Mouse (Mus musculus): Measurements from ENCODE around the gene Gpr143. TPM values are rescaled to one million over a fixed set of nuclear protein-coding genes. Genes with fewer than 3 reads are reported as not detected.
"Not testable (repeated sequence)": the region's sequence is repeated elsewhere in the genome, so short reads cannot be mapped to it uniquely, and the experiment has no call there.

The Gpr143 gene
- polyA plus RNA-seq, 1 experiment from 2014 or later = not detected

DNA sequence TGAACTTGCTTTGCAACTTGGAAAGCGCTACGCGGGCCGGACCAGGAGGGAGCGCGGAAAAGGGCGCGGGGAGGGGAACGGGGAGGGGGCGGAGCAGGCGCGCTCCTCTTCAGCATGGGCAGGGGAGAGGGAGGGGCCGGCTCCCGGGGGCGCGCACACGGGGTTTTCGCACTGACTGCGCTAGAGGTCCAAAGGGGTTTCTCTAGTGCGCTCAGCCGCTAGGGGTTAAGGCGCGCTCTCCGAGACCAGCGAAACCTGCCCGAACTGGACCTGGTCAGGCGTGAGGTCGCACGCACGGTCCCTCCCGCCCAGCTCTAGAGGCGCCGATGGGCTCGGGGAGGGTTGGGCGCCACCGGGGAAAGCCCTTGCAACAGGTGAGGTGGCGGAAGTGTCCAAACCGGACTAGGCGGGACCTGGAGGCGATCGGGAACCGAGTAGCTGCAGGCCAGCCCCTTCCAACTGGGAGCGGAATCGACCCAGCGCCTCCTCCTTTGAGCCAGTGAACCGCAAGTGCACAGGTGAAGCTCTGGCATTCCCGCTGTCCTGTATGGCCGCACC is 12.0 kb upstream of the Gpr143 start:
- Histone ChIP-seq H3K27me3 (peaks cover 45% of the 10 kb centered on the region), H3K4me3 (peak overlapping the region; percentile 55), H3K4me1 (replicated peaks) (no peaks in the 10 kb centered on the region), H3K9me3 (no peaks in the 10 kb centered on the region), H3K36me3 (no peaks in the 10 kb centered on the region), H3K9ac (peak overlapping the region; percentile 68), H3K4me2 (peak overlapping the region; percentile 72), H3K27ac (no peak overlapping the region)
- peak; percentile 84 for ATAC-seq (ENCODE audit: low FRiP score)
- 16% methylated on average over 36 of the region's 48 CpGs for WGBS

DNA sequence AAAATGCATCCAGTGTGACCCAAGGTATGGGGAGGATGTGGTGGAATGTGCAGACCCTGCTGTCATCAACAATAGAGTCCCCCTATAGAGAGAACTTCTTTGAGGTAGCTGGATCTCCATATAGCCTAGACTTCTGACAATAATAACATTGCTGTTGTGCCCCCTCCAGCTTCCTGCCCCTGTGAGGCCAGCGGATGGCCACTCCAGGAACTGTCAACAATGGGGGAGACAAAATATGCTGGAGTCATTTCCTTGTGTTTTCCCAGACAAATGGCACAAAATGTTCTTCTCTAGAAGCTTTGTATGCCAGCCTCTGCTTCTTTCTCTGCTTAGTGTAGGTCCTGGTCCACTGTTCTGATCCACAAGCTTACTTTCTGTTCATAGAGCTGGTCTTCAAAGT is 6.4 kb downstream of the Gpr143 start:
- WGBS = 75% methylated on average over 1 of the region's 1 CpGs
- Histone ChIP-seq H3K36me3 (no peaks in the 10 kb centered on the region), H3K9ac (no peak overlapping the region), H3K4me3 (no peak overlapping the region), H3K27me3 (peaks cover 10% of the 10 kb centered on the region), H3K4me2 (no peak overlapping the region), H3K9me3 (no peaks in the 10 kb centered on the region), H3K27ac (no peak overlapping the region), H3K4me1 (replicated peaks) (no peaks in the 10 kb centered on the region)
- no peak for ATAC-seq (ENCODE audit: low FRiP score)

DNA sequence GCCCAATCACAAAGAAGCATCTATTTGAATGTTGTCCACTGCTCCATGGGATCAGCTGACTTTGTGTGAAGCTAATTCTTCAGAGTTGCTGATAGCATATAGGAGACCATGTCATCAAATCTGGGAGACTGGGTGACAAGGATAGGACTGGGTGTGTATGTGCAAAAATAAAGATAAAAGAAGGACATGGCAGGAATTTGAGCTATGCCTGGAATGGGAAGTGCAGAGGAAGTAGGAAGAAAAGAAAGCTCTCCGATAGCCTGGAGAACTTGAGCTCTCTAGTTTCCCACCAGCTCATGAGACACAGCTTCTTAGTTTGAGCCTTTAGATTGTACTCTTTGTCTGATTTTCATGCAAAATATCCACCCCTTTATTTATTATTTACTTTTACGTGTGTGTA is 6.9 kb downstream of the Gpr143 start:
- Histone ChIP-seq H3K9me3 (no peaks in the 10 kb centered on the region), H3K4me3 (no peak overlapping the region), H3K9ac (no peak overlapping the region), H3K4me1 (replicated peaks) (no peaks in the 10 kb centered on the region), H3K27ac (no peak overlapping the region), H3K4me2 (no peak overlapping the region), H3K27me3 (peaks cover 10% of the 10 kb centered on the region), H3K36me3 (no peaks in the 10 kb centered on the region)
- ATAC-seq (ENCODE audit: low FRiP score) = no peak
- WGBS = 89% methylated on average over 2 of the region's 2 CpGs

DNA sequence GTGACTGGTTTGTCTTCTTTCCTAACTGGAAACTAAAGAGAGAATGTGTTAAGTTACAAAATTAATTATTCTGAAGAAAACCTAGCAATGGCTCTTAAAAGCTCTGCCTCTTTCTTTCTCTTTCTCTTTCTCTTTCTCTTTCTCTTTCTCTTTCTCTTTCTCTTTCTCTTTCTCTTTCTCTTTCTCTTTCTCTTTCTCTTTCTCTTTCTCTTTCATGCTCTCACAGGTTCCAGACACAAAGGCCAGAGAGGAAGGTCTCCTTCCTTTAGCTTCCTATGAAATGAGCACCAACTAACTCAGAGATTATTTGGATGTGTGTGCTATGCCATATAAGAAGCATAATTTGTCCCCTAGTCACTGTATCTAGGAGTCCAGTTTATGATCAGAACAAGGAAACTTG is 23.6 kb downstream of the Gpr143 start:
- Histone ChIP-seq H3K4me3 (no peak overlapping the region), H3K4me2 (no peak overlapping the region), H3K9ac (no peak overlapping the region), H3K4me1 (replicated peaks) (no peaks in the 10 kb centered on the region), H3K27me3 (peaks cover 5% of the 10 kb centered on the region; the same call in 1 of the 2 replicates), H3K9me3 (no peaks in the 10 kb centered on the region), H3K36me3 (no peaks in the 10 kb centered on the region), H3K27ac (no peak overlapping the region)
- no peak for ATAC-seq (ENCODE audit: low FRiP score)

DNA sequence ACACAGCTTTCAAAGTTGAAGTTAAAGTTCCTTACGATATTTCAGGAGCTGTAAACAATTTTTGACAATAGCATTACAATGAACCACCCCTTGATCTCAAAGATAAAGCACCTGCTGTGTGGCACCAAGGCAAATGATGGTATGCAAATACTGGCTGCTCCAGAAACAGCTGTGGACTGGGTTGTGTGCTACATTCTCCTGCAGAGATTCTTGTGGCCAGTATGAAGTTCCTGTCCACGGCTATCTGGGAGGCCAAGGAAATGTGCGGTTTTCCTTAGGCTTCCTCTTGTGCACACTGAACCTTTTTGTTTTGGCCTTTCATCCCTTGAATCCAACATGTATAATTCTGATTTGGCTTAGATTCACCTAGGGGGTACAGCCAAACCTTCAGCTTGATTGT is 31.6 kb downstream of the Gpr143 start:
- no peak for ATAC-seq (ENCODE audit: low FRiP score)
- no peak overlapping the region for H3K4me3 ChIP-seq
- no peak overlapping the region for H3K27ac ChIP-seq
- H3K9me3 ChIP-seq = no peaks in the 10 kb centered on the region
- H3K9ac ChIP-seq = no peak overlapping the region
- H3K4me2 ChIP-seq = no peak overlapping the region
- no peaks in the 10 kb centered on the region for H3K27me3 ChIP-seq
- WGBS = 79% methylated on average over 3 of the region's 3 CpGs
- H3K36me3 ChIP-seq = no peaks in the 10 kb centered on the region
- no peaks in the 10 kb centered on the region for H3K4me1 ChIP-seq (replicated peaks)

DNA sequence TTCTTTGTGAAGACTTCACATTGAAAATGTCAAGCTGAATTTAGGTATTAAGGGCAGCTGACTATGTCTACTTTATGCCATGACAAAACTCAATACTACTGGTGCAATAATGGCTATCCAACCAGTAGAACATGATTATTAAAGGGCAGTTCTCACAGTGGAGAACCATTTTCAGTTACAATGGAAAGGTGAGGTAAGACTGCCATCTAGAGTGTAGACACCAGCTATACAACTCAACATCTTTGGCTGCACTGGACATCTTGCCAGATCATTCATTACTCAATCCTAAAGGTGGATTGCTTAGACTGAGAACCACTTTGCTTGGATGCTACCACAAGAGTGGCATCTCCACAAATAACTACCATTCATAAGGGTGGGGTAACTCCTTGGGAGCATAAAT is 37.3 kb downstream of the Gpr143 start:
- Histone ChIP-seq H3K4me2 (no peak overlapping the region), H3K27ac (no peak overlapping the region), H3K27me3 (peaks cover 6% of the 10 kb centered on the region; the same call in 1 of the 2 replicates), H3K4me1 (replicated peaks) (no peaks in the 10 kb centered on the region), H3K36me3 (no peaks in the 10 kb centered on the region), H3K9ac (no peak overlapping the region), H3K4me3 (no peak overlapping the region), H3K9me3 (no peaks in the 10 kb centered on the region)
- no peak for ATAC-seq (ENCODE audit: low FRiP score)

DNA sequence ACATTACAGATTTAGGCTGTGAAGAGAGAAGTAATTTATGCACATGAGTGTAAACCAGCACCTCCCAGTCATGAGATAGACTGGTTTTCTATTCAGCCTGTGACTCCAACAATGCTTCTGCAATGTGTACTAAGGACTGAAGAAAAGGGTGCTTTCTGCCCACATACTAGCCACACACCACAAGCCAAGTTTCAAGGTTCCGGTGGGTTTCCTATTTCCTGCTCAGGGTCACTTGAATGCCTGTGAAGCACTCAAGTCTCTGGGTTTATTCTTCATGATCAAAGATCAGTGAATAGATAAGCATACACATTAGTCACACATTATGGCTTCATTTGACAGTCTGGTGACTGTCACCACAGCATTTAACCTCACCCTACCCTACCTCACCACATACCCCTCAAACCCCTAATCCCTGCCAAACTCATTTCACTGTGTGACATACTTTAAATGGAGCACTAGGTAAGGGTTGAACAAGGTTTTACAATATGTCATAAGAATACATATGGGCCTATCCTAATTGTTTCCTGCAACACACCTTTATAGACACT is 49.4 kb downstream of the Gpr143 start:
- H3K4me3 ChIP-seq; H3K9ac ChIP-seq; H3K36me3 ChIP-seq; ATAC-seq (ENCODE audit: low FRiP score); H3K27ac ChIP-seq; H3K4me2 ChIP-seq; H3K9me3 ChIP-seq; H3K27me3 ChIP-seq; H3K4me1 ChIP-seq (replicated peaks): not testable (repeated sequence)
- no CpG with 5 or more reads among the region's 1 CpGs for WGBS

DNA sequence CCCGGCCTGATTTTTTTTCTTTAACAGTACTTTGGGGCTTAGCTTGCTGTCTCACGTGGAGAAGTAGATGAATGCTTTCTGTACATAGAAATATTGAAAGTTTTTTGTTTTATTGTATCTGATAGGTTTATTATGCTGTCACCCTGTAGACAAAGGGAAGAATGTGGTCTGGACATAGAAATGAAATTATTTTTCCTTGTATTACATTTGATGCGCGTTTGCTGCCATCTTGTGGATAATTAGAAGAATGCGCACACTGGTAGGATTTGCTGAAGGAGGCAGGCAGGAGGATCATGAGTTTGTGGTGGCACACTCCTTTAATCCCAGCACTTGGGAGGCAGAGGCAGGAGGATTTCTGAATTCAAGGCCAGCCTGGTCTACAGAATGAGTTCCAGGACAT is 53.2 kb downstream of the Gpr143 start:
- ATAC-seq (ENCODE audit: low FRiP score); H3K4me1 ChIP-seq (replicated peaks); H3K27me3 ChIP-seq; H3K36me3 ChIP-seq; H3K4me3 ChIP-seq; H3K27ac ChIP-seq; H3K4me2 ChIP-seq; H3K9ac ChIP-seq; H3K9me3 ChIP-seq: not testable (repeated sequence)
- WGBS = 30% methylated on average over 5 of the region's 5 CpGs

DNA sequence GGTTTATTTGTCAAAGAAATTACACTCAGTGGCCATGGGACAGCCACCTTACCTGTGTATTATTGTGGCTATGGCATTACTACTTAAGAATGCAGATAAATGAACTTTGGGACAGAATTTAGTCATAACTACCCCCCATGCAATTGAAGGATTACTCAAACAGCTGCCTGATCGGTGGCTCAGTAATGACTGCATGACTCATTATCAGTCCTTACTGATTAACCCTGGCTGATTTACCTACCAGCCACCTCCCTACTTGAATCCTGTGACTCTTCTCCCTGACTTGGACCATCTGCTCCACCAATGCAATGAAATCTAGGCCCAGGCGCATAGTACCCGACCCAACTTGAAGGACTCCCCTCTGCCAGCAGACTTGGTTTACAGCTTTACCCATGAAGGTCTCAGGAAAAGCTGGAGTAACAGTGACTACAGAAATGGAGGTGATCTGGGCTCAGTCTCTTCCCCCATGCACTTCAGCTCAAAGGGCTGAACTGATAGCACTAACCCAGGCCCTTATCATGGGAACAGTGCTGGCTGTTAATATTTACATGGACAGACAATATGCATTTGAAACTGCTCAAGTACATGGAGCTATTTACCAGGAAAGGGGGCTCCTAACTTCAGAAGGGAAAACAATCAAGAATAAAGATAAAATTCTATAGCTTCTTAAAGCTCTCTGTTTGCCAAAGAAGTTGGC is 73.5 kb downstream of the Gpr143 start:
- Histone ChIP-seq H3K36me3 (no peaks in the 10 kb centered on the region), H3K27me3 (no peaks in the 10 kb centered on the region), H3K4me2 (no peak overlapping the region), H3K4me3 (no peak overlapping the region), H3K27ac (no peak overlapping the region), H3K4me1 (replicated peaks) (no peaks in the 10 kb centered on the region), H3K9ac (no peak overlapping the region), H3K9me3 (peaks cover 7% of the 10 kb centered on the region; the same call in 1 of the 2 replicates)
- WGBS = 92% methylated on average over 3 of the region's 3 CpGs
- no peak for ATAC-seq (ENCODE audit: low FRiP score)

Other genes starting within 250 kb of the Gpr143 start
- gene Cldn34a, start 218.6 kb upstream of the Gpr143 start, polyA plus RNA-seq (2015; fragmentation: Nextera tagmentation; extraction: Ambion mirVana) = not detected in 2 replicates
- gene Shroom2, start 12.5 kb upstream of the Gpr143 start, polyA plus RNA-seq (2015; fragmentation: Nextera tagmentation; extraction: Ambion mirVana) = 75.2 and 81.5 TPM in 2 replicates
- 1.6 and 1.8 TPM in 2 replicates for gene Usp51, start 224.5 kb downstream of the Gpr143 start, polyA plus RNA-seq (2015; fragmentation: Nextera tagmentation; extraction: Ambion mirVana)